Mouse (Mus musculus): ENCODE measurements around the gene Snx29.

GRCm38 (mm10) chr16:11648169-11648688 lies 325.5 kb downstream of the Snx29 start:
- no peak for TF ChIP-seq CTCF (IDR thresholded peaks at IDR 0.05)
- TF ChIP-seq POLR2A (IDR thresholded peaks at IDR 0.05; ENCODE audit: insufficient read depth, low read depth, low read length), result no peak

Measured in heart, adult 2 months (tissue).